Mouse (Mus musculus) heart, embryonic 15.5 days (tissue): ENCODE data around the gene Sh3tc1. TPM values are rescaled to one million over a fixed set of nuclear protein-coding genes. Genes with fewer than 3 reads are reported as not detected.

Experiments
- ATAC-seq: fragments of 200-750 bp; cut with Nextera tagmentation; replicated peaks from 2 replicates; pipeline ENCODE4 v1.8.0; 2017; ENCODE audit warnings: low read depth, moderate TSS enrichment; ENCODE audit not compliant: insufficient number of reproducible peaks, insufficient read depth, low FRiP score
- H3K27ac ChIP-seq: fragments of 300-500 bp; sonication (generic); 2 replicates; pipeline ENCODE4 v1.5.1; 2015; ENCODE audit warnings: mild to moderate bottlenecking, inconsistent platforms
- H3K27me3 ChIP-seq: fragments of 300-500 bp; sonication (generic); 2 replicates; pipeline ENCODE4 v1.6.1; 2015; ENCODE audit warnings: inconsistent platforms
- H3K36me3 ChIP-seq: fragments of 300-500 bp; sonication (generic); 2 replicates; pipeline ENCODE4 v1.6.1; 2015; ENCODE audit warnings: mild to moderate bottlenecking, inconsistent platforms
- H3K4me1 ChIP-seq: fragments of 300-500 bp; sonication (generic); replicated peaks from 2 replicates; pipeline ENCODE4 v1.6.1; 2015; ENCODE audit warnings: inconsistent platforms
- H3K4me2 ChIP-seq: fragments of 300-500 bp; sonication (generic); 2 replicates; pipeline ENCODE4 v1.6.1; 2015; ENCODE audit warnings: inconsistent platforms, mild to moderate bottlenecking, moderate library complexity
- H3K4me3 ChIP-seq: fragments of 300-500 bp; sonication (generic); 2 replicates; pipeline ENCODE4 v1.5.1; 2015; ENCODE audit warnings: mild to moderate bottlenecking, inconsistent platforms
- H3K9ac ChIP-seq: fragments of 300-500 bp; sonication (generic); 2 replicates; pipeline ENCODE4 v1.6.1; 2015; ENCODE audit warnings: mild to moderate bottlenecking, inconsistent platforms
- H3K9me3 ChIP-seq: fragments of 300-500 bp; sonication (generic); replicated peaks from 2 replicates; pipeline ENCODE4 v1.6.1; 2016; ENCODE audit warnings: inconsistent platforms
- WGBS: fragments of 180-500 bp; shearing (Covaris S2); methylation state at CpG from one replicate; pipeline ENCODE4 v1.1.7; 2015; ENCODE audit warnings: mixed read lengths; 5-methylcytosine and 5-hydroxymethylcytosine counted together
- polyA plus RNA-seq: library from polyadenylated mRNA; unstranded; fragments of >200 nt; fragmentation: Nextera tagmentation; extraction: Ambion mirVana; gene quantifications from 2 replicates; pipeline ENCODE4 v1.2.1, GENCODE M21; 2015

The Sh3tc1 gene
- polyA plus RNA-seq = 8.6 and 10.9 TPM in 2 replicates

- H3K27me3 ChIP-seq = 0 out of 2 replicates have a peak, but pooled peaks cover 3% of the 10 kb centered on the region
- H3K36me3 ChIP-seq = no peaks in the 10 kb centered on the region
- H3K4me1 ChIP-seq = peaks cover 54% of the 10 kb centered on the region
- H3K4me3 ChIP-seq = no peak within 1 kb of the TSS
- H3K27ac ChIP-seq = peak within 1 kb of the TSS; percentile 53
- ATAC-seq = peak; percentile 35
- H3K9ac ChIP-seq = no peak within 1 kb of the TSS
- 27% methylated on average over 10 of the region's 10 CpGs for WGBS
- H3K9me3 ChIP-seq = no peaks in the 10 kb centered on the region
- peak within 1 kb of the TSS; percentile 33 for H3K4me2 ChIP-seq
These were observed at the start of gene Sh3tc1 for GRCm38 (mm10) chr5:35739536-35740278. Gene Sh3tc1, minus strand, starts transcription at chr5:35739987.

- no peak overlapping the region for H3K27ac ChIP-seq
- no peaks in the 10 kb centered on the region for H3K27me3 ChIP-seq
- no peaks in the 10 kb centered on the region for H3K36me3 ChIP-seq
- peaks cover 18% of the 10 kb centered on the region; the same call in 1 of the 2 replicates for H3K4me1 ChIP-seq
- no peak for ATAC-seq
- WGBS = 78% methylated on average over 6 of the region's 6 CpGs
- H3K4me3 ChIP-seq = no peak overlapping the region
- no peak overlapping the region for H3K4me2 ChIP-seq
- H3K9ac ChIP-seq = no peak overlapping the region
- no peaks in the 10 kb centered on the region for H3K9me3 ChIP-seq
These were observed 48.9 kb upstream of the Sh3tc1 start for GRCm38 (mm10) chr5:35788719-35789118.

GRCm38 (mm10) chr5:35787847-35788246, 48.1 kb upstream of the Sh3tc1 start:
- Histone ChIP-seq H3K27ac (no peak overlapping the region), H3K9ac (no peak overlapping the region), H3K4me3 (no peak overlapping the region), H3K27me3 (no peaks in the 10 kb centered on the region), H3K4me2 (no peak overlapping the region), H3K4me1 (peaks cover 12% of the 10 kb centered on the region; the same call in 1 of the 2 replicates), H3K9me3 (no peaks in the 10 kb centered on the region), H3K36me3 (no peaks in the 10 kb centered on the region)
- WGBS = 78% methylated on average over 12 of the region's 12 CpGs
- ATAC-seq = no peak

- no peak for ATAC-seq
- 60% methylated on average over 7 of the region's 7 CpGs for WGBS
- no peak overlapping the region for H3K9ac ChIP-seq
These were observed 46.1 kb upstream of the Sh3tc1 start for GRCm38 (mm10) chr5:35785853-35786252.

GRCm38 (mm10) chr5:35782648-35783180, 42.9 kb upstream of the Sh3tc1 start:
- Histone ChIP-seq H3K9ac (no peak overlapping the region), H3K4me1 (peaks cover 18% of the 10 kb centered on the region; the same call in 1 of the 2 replicates), H3K36me3 (no peaks in the 10 kb centered on the region), H3K27ac (no peak overlapping the region), H3K4me3 (no peak overlapping the region), H3K4me2 (no peak overlapping the region), H3K9me3 (no peaks in the 10 kb centered on the region), H3K27me3 (no peaks in the 10 kb centered on the region)
- 67% methylated on average over 10 of the region's 10 CpGs for WGBS
- no peak for ATAC-seq

More at GRCm38 (mm10) chr5:35785853-35786252, 46.1 kb upstream of the Sh3tc1 start:
- H3K4me3 ChIP-seq = no peak overlapping the region
- no peak overlapping the region for H3K4me2 ChIP-seq
- no peaks in the 10 kb centered on the region for H3K27me3 ChIP-seq
- peaks cover 16% of the 10 kb centered on the region; the same call in 1 of the 2 replicates for H3K4me1 ChIP-seq
- H3K36me3 ChIP-seq = no peaks in the 10 kb centered on the region
- no peaks in the 10 kb centered on the region for H3K9me3 ChIP-seq
- no peak overlapping the region for H3K27ac ChIP-seq

- 54% methylated on average over 3 of the region's 3 CpGs for WGBS
These were observed 41.3 kb upstream of the Sh3tc1 start for GRCm38 (mm10) chr5:35781116-35781515.

GRCm38 (mm10) chr5:35774137-35774424, 34.3 kb upstream of the Sh3tc1 start:
- H3K9ac ChIP-seq = no peak overlapping the region
- peaks cover 48% of the 10 kb centered on the region for H3K4me1 ChIP-seq
- H3K4me3 ChIP-seq = no peak overlapping the region
- H3K4me2 ChIP-seq = no peak overlapping the region
- no peak for ATAC-seq
- no peaks in the 10 kb centered on the region for H3K36me3 ChIP-seq
- no peaks in the 10 kb centered on the region for H3K27me3 ChIP-seq
- WGBS = 70% methylated on average over 6 of the region's 6 CpGs
- no peaks in the 10 kb centered on the region for H3K9me3 ChIP-seq
- H3K27ac ChIP-seq = no peak overlapping the region

More at GRCm38 (mm10) chr5:35781116-35781515, 41.3 kb upstream of the Sh3tc1 start:
- H3K36me3 ChIP-seq = no peaks in the 10 kb centered on the region
- H3K4me2 ChIP-seq = no peak overlapping the region
- no peak overlapping the region for H3K4me3 ChIP-seq
- no peaks in the 10 kb centered on the region for H3K9me3 ChIP-seq
- H3K4me1 ChIP-seq = peaks cover 11% of the 10 kb centered on the region; the same call in 1 of the 2 replicates
- no peak overlapping the region for H3K9ac ChIP-seq
- H3K27me3 ChIP-seq = no peaks in the 10 kb centered on the region
- ATAC-seq = no peak
- no peak overlapping the region for H3K27ac ChIP-seq

GRCm38 (mm10) chr5:35773274-35774136, 33.7 kb upstream of the Sh3tc1 start:
- 63% methylated on average over 13 of the region's 13 CpGs for WGBS
- Histone ChIP-seq H3K27ac (peak overlapping the region; percentile 58), H3K9me3 (no peaks in the 10 kb centered on the region), H3K36me3 (no peaks in the 10 kb centered on the region), H3K4me3 (no peak overlapping the region), H3K27me3 (no peaks in the 10 kb centered on the region), H3K4me2 (no peak overlapping the region), H3K4me1 (peaks cover 51% of the 10 kb centered on the region), H3K9ac (no peak overlapping the region)
- ATAC-seq = 0 out of 2 replicates have a peak, but pooled peaks have one; percentile 36

GRCm38 (mm10) chr5:35770891-35771663, 31.3 kb upstream of the Sh3tc1 start:
- 27% methylated on average over 14 of the region's 14 CpGs for WGBS
- H3K9me3 ChIP-seq = no peaks in the 10 kb centered on the region
- H3K4me1 ChIP-seq = peaks cover 75% of the 10 kb centered on the region
- no peak overlapping the region for H3K9ac ChIP-seq
- H3K4me3 ChIP-seq = no peak overlapping the region
- no peaks in the 10 kb centered on the region for H3K36me3 ChIP-seq
- no peaks in the 10 kb centered on the region for H3K27me3 ChIP-seq
- peak; percentile 26; the same call in 1 of the 2 replicates for ATAC-seq
- H3K27ac ChIP-seq = peak overlapping the region; percentile 82
- H3K4me2 ChIP-seq = peak overlapping the region; percentile 49

- WGBS = 89% methylated on average over 2 of the region's 2 CpGs
- Histone ChIP-seq H3K36me3 (no peaks in the 10 kb centered on the region), H3K9me3 (no peaks in the 10 kb centered on the region), H3K4me3 (no peak overlapping the region), H3K4me2 (no peak overlapping the region), H3K9ac (no peak overlapping the region), H3K4me1 (peaks cover 78% of the 10 kb centered on the region), H3K27ac (peak overlapping the region; percentile 82), H3K27me3 (no peaks in the 10 kb centered on the region)
- no peak for ATAC-seq
These were observed 30.5 kb upstream of the Sh3tc1 start for GRCm38 (mm10) chr5:35770246-35770645.
